Mouse (Mus musculus) forebrain, postnatal 0 days (tissue): ENCODE results near the gene Rasl2-9. TPM values are rescaled to one million over a fixed set of nuclear protein-coding genes. Genes with fewer than 3 reads are reported as not detected.
A peak's percentile ranks its signal among the peaks of the same experiment; 100 is the strongest.

ENCODE experiments used
- ATAC-seq: fragments of 200-750 bp; cut with Nextera tagmentation; 2 replicates; pipeline ENCODE4 v1.8.0; 2017; ENCODE audit warnings: mild to moderate bottlenecking, moderate library complexity
- DNase-seq: peaks from one replicate; pipeline ENCODE4 v3.0.0-alpha.2; 2015
- H3K27ac ChIP-seq: fragments of 300-500 bp; sonication (generic); 2 replicates; pipeline ENCODE4 v1.5.1; 2014; ENCODE audit warnings: low read depth, mild to moderate bottlenecking, antibody characterized with exemption, low read length, moderate library complexity, mixed read lengths
- H3K27me3 ChIP-seq: fragments of 300-500 bp; sonication (generic); 2 replicates; pipeline ENCODE4 v1.6.1; 2014; ENCODE audit warnings: mild to moderate bottlenecking, low read length, mixed read lengths; ENCODE audit not compliant: insufficient read depth
- H3K36me3 ChIP-seq: fragments of 300-500 bp; sonication (generic); 2 replicates; pipeline ENCODE4 v1.6.1; 2014; ENCODE audit warnings: mild to moderate bottlenecking, moderate library complexity; ENCODE audit not compliant: insufficient read depth
- H3K4me1 ChIP-seq: fragments of 300-500 bp; sonication (generic); 2 replicates; pipeline ENCODE4 v1.6.1; 2014; ENCODE audit warnings: antibody characterized with exemption; ENCODE audit not compliant: insufficient read depth
- H3K4me2 ChIP-seq: fragments of 300-500 bp; sonication (generic); 2 replicates; pipeline ENCODE4 v1.6.1; 2014; ENCODE audit warnings: low read depth, mild to moderate bottlenecking, moderate library complexity
- H3K4me3 ChIP-seq: fragments of 300-500 bp; sonication (generic); 2 replicates; pipeline ENCODE4 v1.5.1; 2014; ENCODE audit warnings: low read depth, low read length, mixed read lengths
- H3K9ac ChIP-seq: fragments of 300-500 bp; sonication (generic); 2 replicates; pipeline ENCODE4 v1.6.1; 2014; ENCODE audit warnings: mild to moderate bottlenecking
- H3K9me3 ChIP-seq: fragments of 300-500 bp; sonication (generic); 2 replicates; pipeline ENCODE4 v1.6.1; 2016; ENCODE audit warnings: low read length
- CTCF ChIP-seq: sonication (generic); IDR thresholded peaks from 2 replicates; pipeline ENCODE4 v1.5.1; 2016; ENCODE audit warnings: antibody characterized with exemption, control low read depth, low read depth
- WGBS: fragments of 180-500 bp; shearing (Covaris S2); extraction: QIAGEN DNeasy Blood & Tissue Kit; methylation state at CpG from one replicate; pipeline ENCODE4 v1.1.7; 2014; 5-methylcytosine and 5-hydroxymethylcytosine counted together
- polyA plus RNA-seq: library from polyadenylated mRNA; unstranded; fragments of >200 nt; fragmentation: Nextera tagmentation; extraction: Ambion mirVana; gene quantifications from 2 replicates; pipeline ENCODE4 v1.2.1, GENCODE M21; 2015
- total RNA-seq: library from RNA; depleted of rRNA; stranded (reverse); fragments of >200 nt; gene quantifications from 2 replicates; pipeline ENCODE4 v1.2.3, GENCODE M21; 2014

Gene Rasl2-9
- total and polyA plus RNA-seq, 2 experiments from 2014 or later = 0.24 to 0.65 TPM

DNA sequence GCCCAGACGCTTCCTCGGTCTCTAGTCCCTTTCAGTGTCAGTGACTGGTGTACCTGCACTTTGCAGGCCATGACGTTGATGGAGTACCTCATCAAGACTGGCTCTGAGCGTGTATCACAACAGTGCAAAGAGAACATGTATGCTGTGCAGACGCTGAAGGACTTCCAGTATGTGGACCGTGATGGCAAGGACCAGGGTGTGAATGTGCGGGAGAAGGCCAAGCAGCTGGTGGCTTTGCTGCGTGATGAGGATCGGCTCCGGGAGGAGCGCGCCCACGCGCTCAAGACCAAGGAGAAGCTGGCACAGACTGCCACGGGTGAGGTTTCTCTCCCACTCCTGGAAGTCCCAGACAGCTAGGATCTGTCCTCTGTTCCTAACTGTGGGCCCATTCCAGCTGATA, 35.9 kb downstream of the Rasl2-9 start:
- DNase-seq = no peak
- H3K36me3 ChIP-seq = peaks cover 50% of the 10 kb centered on the region

DNA sequence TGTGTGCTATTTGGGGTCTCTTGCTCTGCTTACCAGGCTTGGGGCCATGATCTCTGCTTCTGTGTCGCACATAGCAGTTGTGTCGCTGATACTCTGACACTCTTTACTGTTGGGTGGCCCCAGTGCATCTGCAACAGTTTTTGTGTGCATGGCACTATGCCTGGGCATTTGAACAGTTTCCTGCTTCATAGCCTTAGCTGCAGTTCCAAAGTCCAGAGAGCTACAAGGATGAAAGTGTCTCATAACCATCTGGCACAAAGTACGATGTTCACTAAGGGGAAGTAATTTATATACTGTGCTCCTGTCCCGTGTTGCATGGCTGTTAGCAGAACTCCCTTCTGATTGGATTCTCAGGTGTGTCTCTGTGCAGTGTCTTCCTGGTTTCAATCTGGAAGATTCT, 37.9 kb downstream of the Rasl2-9 start:
- Histone ChIP-seq H3K27me3 (no peaks in the 10 kb centered on the region), H3K36me3 (peaks cover 38% of the 10 kb centered on the region), H3K9ac (no peak overlapping the region), H3K4me2 (no peak overlapping the region), H3K9me3 (no peaks in the 10 kb centered on the region), H3K4me1 (no peaks in the 10 kb centered on the region), H3K27ac (no peak overlapping the region), H3K4me3 (no peak overlapping the region)
- 84% methylated on average over 4 of the region's 4 CpGs for WGBS
- DNase-seq (no peak), ATAC-seq (no peak)
- no peak for TF ChIP-seq CTCF

More for the DNA sequence above, 35.9 kb downstream of the Rasl2-9 start:
- Histone ChIP-seq H3K27me3 (no peaks in the 10 kb centered on the region), H3K9ac (no peak overlapping the region), H3K4me1 (no peaks in the 10 kb centered on the region), H3K9me3 (no peaks in the 10 kb centered on the region), H3K27ac (no peak overlapping the region), H3K4me2 (no peak overlapping the region), H3K4me3 (no peak overlapping the region)
- WGBS = 96% methylated on average over 15 of the region's 15 CpGs
- no peak for TF ChIP-seq CTCF
- no peak for ATAC-seq

DNA sequence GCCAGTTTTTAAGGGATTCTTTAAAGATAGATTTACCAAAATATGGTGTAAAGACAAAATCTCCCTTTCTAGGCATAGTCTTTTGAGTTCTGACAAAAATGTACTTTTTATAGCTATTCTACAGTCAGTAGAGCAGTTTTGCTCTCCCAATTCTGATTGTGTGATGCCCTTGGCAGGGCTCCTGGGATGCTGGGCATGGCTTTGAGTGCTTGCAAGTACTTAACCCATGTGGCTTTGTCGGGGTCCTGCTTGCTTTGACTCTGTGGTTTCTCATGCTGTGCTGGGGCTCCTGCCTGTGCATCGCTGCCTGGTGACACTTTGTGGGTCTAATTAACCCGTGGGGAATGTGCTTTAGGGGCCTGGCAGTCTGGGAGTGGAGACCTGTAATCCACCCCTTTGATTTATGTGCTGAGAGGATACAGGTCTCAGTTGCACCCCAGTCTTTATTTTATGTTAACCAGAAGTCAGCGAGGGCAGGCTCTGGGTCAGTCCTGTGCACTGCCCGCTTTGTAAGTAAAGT, 38.8 kb downstream of the Rasl2-9 start:
- no peak overlapping the region for H3K4me3 ChIP-seq
- no peaks in the 10 kb centered on the region for H3K9me3 ChIP-seq
- H3K4me1 ChIP-seq = no peaks in the 10 kb centered on the region
- ATAC-seq (no peak), DNase-seq (no peak)
- no peak overlapping the region for H3K4me2 ChIP-seq
- H3K36me3 ChIP-seq = peaks cover 35% of the 10 kb centered on the region
- H3K9ac ChIP-seq = no peak overlapping the region
- H3K27ac ChIP-seq = no peak overlapping the region
- H3K27me3 ChIP-seq = no peaks in the 10 kb centered on the region
- 74% methylated on average over 5 of the region's 5 CpGs for WGBS
- TF ChIP-seq CTCF = no peak

DNA sequence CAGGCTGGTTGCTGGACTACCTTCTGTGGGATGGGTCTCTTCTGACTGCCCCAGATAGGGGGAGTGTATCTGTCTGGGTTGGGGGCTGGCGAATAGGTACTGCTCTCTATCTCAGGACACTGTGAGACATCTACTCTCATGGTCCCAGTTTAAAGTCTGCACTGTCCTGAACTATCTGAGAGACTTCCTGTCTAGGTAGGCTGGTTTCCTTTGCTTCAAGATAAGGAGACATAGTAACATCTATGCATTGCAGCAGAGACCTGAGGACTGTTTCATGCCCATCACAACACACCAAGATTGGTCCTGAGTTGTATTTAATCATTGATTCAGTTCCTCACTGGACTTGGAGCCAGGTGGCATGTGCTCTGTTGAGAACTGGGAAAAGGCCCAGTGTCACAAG, 40.2 kb downstream of the Rasl2-9 start:
- TF ChIP-seq CTCF = no peak
- Histone ChIP-seq H3K4me1 (0 out of 2 replicates have a peak, but pooled peaks cover 8% of the 10 kb centered on the region), H3K36me3 (peaks cover 29% of the 10 kb centered on the region), H3K4me3 (no peak overlapping the region), H3K27ac (no peak overlapping the region), H3K4me2 (no peak overlapping the region), H3K9me3 (no peaks in the 10 kb centered on the region), H3K9ac (no peak overlapping the region), H3K27me3 (no peaks in the 10 kb centered on the region)
- DNase-seq (no peak), ATAC-seq (no peak)
- WGBS = 90% methylated on average over 1 of the region's 1 CpGs

DNA sequence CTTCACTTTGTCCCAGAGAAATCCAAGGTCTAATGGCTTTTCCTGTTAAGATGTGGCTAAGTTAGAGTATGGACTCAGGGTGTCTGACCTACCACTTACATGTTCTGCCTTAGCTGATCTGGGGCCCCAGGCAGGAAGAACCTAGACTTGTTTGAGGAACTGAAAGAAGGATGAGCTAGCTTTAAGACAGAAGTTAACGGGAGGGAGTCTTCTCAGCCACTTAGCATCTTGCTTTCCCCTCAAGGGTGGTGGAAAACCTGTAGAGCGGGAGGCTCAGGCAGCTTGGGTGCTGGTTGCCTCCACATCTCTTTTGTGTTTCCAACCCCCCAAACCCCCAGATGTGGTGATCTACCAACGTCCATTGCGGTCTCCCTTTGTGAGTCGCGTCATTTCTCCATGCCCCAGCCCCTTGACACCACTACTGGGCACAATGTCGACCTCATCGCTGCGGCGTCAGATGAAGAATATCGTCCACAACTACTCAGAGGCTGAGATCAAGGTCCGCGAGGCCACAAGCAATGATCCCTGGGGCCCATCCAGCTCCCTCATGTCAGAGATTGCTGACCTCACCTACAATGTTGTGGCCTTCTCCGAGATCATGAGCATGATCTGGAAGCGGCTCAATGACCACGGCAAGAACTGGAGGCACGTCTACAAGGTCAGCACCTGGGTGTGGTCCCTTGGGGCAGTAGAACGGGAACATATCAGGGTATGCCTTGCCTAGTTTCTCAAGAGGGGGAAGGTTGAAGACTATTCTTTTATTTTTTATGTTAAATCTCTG, 42.2 kb downstream of the Rasl2-9 start:
- Histone ChIP-seq H3K4me2 (no peak overlapping the region), H3K9ac (no peak overlapping the region), H3K4me3 (no peak overlapping the region), H3K27me3 (no peaks in the 10 kb centered on the region), H3K4me1 (0 out of 2 replicates have a peak, but pooled peaks cover 8% of the 10 kb centered on the region), H3K9me3 (no peaks in the 10 kb centered on the region), H3K36me3 (peaks cover 22% of the 10 kb centered on the region), H3K27ac (no peak overlapping the region)
- ATAC-seq (no peak), DNase-seq (no peak)
- 93% methylated on average over 18 of the region's 18 CpGs for WGBS
- TF ChIP-seq CTCF = no peak

DNA sequence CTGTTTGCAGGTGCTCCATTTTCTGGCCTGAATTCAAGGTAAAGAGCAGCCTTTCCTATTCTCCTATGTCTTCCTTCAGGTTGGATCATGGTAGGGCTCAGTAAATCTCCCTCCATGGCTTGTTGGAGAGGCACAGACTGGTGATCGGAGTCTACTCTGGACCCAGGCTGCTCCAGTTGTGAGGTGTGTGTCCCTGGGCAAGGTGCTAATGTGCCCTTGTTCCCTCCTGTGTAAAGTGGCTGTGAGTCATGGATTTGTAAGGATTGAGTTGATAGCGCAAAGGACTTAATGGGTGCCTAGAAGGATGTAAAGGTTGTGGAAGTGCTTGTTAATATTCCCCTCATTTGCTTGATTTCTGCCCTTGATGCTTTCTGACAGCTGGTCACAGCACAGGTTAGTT, 43.8 kb downstream of the Rasl2-9 start:
- Histone ChIP-seq H3K27ac (no peak overlapping the region), H3K9me3 (no peaks in the 10 kb centered on the region), H3K4me2 (no peak overlapping the region), H3K4me3 (no peak overlapping the region), H3K9ac (no peak overlapping the region), H3K36me3 (peaks cover 26% of the 10 kb centered on the region), H3K27me3 (no peaks in the 10 kb centered on the region), H3K4me1 (0 out of 2 replicates have a peak, but pooled peaks cover 8% of the 10 kb centered on the region)
- ATAC-seq (no peak), DNase-seq (no peak)
- no peak for TF ChIP-seq CTCF
- WGBS = 99% methylated on average over 2 of the region's 2 CpGs

DNA sequence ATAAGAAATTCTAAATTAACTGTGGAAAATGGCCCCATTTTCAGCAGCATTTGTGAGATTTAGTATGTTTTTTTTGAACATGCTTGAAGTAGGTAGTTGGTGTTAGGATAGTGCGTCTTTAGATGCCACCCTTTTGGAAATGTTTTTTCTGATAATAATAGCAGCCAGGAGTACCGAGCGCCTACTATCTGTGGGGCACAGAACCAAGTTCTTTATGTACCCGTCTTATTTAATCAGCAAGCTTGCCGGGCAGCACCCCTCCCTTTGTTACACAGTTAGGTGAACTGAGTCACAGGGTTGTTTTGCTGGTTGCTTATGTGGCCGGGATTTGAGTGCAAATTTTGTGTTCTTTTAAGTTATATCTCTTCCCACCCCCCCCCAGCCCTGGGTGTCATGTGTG, 44.5 kb downstream of the Rasl2-9 start:
- no peak for TF ChIP-seq CTCF
- DNase-seq (no peak), ATAC-seq (no peak)
- Histone ChIP-seq H3K4me3 (peak overlapping the region; percentile 84), H3K27me3 (no peaks in the 10 kb centered on the region), H3K27ac (no peak overlapping the region), H3K4me1 (0 out of 2 replicates have a peak, but pooled peaks cover 8% of the 10 kb centered on the region), H3K9ac (peak overlapping the region; percentile 92), H3K9me3 (no peaks in the 10 kb centered on the region), H3K4me2 (peak overlapping the region; percentile 80), H3K36me3 (peaks cover 30% of the 10 kb centered on the region)
- 72% methylated on average over 6 of the region's 6 CpGs for WGBS
